Mouse (Mus musculus) ES-Bruce4 (cell line): Measurements from ENCODE around the gene Cs.

Source experiments
- CTCF ChIP-seq: IDR thresholded peaks from one replicate; pipeline ENCODE4 v1.8.1; 2011; ENCODE audit warnings: low read depth, low read length
- EP300 ChIP-seq: IDR thresholded peaks from 2 replicates; pipeline ENCODE4 v1.6.1; 2011; ENCODE audit warnings: low read depth, low read length; ENCODE audit not compliant: insufficient read depth
- POLR2A ChIP-seq: IDR thresholded peaks from one replicate; pipeline ENCODE4 v1.8.1; 2011; ENCODE audit warnings: low read length; ENCODE audit not compliant: insufficient read depth

DNA sequence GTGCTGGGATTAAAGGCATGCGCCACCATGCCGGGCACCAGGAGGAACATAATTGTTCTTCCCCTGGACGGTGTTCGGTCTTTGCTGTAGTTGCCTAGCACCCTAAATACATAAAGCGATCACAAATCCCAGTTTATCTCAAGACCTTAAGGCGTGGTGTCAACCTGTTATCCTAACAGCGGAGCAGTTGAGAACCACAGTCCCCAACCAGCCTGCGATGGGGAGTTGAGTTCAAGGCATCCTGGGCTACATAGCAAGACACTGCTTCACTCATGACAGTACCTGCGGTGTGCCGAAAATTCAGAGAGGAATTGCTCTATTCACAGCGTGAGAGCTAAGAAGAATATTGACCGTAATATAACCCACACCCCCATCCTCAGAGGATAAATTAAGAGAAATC is 15.9 kb upstream of the Cs start:
- TF ChIP-seq POLR2A (no peak), EP300 (no peak), CTCF (no peak)
